Mouse (Mus musculus) CD4-positive, CD25-positive, alpha-beta regulatory T cell, adult 2 months (primary cell): ENCODE measurements around the gene Gm35549.
A peak's percentile ranks its signal among the peaks of the same experiment; 100 is the strongest.
"Not testable (repeated sequence)": the region's sequence is repeated elsewhere in the genome, so short reads cannot be mapped to it uniquely, and the experiment has no call there.

Experiments used
- DNase-seq: peaks from one replicate; pipeline ENCODE4 v3.0.0-alpha.2; 2012; ENCODE audit warnings: low read depth, low spot score

The Gm35549 gene

DNA sequence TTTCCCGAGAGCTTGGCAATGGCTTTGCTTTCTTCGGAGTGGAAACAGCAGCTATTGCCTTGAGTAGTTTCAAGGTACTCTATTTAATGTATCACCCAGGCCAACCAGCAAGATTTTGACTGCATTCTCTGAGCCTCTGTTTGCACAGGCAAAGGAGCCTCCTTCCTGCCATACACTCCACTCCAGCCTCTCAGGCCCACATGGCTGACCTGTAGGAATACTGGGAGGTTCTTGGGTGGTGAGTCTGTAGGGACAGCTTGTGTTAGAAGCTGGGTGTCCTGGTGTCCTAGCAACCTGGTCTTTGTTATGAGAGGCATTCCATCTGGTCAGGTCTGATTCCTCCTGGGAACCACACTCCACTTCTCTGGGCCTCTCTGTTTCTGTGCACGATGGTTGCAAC, at the start of gene Gm35549:
Gm35549 (minus strand) TSS at position 276 of the 400 bp plus-strand sequence.
- no peak for DNase-seq

DNA sequence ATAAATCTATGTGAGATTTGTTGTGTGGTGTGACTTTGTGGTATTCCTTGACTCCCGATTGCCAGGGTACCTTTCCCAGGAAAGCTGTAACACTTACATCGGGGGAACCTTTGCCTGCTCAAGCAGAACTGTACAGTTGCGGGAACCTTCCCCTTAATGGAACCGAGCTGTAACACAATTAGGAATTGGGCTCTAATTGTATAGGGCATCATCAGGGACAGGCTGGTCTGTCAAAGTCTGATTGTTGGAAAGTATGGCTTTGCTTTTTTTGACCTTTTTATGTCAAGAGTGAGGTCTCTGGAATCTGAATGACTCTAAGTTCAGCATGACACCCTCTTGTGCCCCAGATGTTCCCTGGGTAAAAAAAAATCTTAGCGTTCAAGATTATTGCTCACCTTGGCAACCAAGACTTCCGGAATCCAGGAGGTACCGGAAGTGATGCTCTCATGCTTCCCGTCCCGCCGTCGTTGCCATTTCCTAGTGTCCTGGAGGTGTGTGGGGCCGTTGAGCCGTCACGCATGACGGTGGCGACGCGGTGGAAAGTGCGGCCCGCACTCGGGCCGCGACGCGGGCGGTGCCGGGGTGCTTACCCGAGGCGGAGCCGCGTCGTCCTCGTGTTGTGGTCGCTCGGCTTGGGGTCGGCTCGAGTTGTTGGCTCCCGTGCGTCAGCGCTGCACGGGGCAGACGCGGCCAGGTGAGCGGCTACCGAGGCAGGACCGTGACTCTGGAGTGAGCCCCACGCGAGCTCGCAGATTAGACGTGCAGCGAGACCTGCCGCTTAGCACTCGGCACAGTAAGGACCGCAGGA, 42.7 kb upstream of the Gm35549 start:
- peak; percentile 89 for DNase-seq

GRCm38 (mm10) chr9:122885385-122885784, 41.5 kb upstream of the Gm35549 start, which contains the start of gene Zkscan7:
Zkscan7 (plus strand) TSS chr9:122885685.
- no peak for DNase-seq

DNA sequence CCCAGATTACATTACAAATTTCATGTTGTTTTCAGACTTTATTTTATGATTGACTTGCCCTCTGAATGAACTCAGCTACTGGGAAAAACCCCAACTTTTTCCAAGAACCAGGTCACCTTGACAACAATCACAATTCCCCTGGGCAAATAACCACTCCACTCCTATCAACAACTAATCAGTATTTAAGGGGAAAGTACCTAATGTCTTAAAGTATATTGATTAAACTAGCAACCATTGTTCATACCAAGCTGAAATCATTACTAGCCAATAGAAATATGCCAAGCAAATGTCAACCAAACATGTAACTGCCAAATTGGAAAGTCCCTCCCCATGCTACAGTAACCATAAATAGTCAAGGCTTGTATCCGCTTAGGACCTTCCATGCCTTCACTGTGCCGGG, 31.3 kb upstream of the Gm35549 start:
- DNase-seq, result peak; percentile 27

DNA sequence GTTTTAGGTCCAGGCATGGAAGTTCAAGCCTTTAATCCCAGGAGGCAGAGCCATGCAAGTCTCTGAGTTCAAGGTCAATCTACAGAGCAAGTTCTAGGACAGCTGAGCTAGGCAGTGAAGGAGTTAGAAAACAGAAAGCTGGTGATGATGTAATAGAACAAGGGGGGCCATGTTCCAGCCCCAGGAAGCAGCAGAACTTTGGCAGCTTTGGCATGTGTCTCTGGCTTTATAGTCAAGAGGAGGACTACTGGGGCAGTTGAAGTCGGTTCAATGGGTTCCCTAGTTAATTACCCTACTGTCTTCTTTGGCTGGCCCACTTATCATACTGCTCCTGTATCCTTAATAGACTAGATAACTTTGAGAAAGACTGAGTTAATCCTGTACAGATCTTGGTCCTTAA, 30.8 kb upstream of the Gm35549 start:
- DNase-seq, result no peak

GRCm38 (mm10) chr9:122872595-122872994, 28.8 kb upstream of the Gm35549 start:
- DNase-seq, result no peak

DNA sequence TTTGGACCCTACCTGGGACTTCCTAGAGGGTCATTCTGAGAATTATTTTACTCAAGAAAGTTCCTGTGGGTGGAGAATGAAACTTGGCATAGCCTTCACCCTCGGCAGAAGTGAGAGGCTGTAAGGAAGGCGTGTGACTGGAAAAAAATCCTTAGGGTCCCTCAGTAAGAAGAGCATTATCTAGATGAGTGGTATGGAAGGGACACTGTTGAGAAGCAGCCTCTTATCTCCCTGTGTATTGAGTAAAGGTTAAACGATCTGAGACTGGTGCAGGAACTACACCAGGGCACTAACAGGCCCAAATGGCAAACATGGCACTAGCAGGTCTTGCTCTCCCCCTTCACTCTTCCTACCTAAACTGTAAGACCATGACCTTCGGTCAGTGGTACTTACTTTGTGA, 22.4 kb upstream of the Gm35549 start:
- DNase-seq, result no peak

DNA sequence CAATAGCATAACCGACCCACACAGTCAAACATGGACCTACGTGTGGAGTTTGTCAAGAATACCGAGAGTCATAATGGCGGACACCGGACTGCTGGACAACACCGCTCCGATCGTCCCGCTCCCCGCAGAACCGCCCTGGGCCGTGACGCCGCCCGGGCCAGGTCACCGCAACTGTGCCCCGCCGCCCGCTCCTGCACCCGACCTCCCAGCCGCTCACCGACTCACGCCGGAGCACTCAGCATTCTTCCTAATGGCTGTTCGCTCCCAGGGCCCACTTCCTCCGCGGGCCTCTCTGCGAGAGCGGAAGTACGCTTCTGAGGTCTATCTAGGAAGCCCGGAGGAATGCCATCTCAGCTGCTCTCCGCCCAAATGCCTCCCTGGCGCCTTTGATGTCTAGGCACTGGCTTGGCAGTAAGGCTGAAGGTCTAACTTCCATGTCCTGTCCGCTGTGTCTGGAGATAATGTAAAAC, 21.9 kb upstream of the Gm35549 start, which contains the start of gene Zfp445:
Zfp445 (minus strand) TSS at position 310 of the 470 bp plus-strand sequence.
- DNase-seq, result peak; percentile 92

GRCm38 (mm10) chr9:122864848-122865247, 21.0 kb upstream of the Gm35549 start:
- DNase-seq, result peak; percentile 7

DNA sequence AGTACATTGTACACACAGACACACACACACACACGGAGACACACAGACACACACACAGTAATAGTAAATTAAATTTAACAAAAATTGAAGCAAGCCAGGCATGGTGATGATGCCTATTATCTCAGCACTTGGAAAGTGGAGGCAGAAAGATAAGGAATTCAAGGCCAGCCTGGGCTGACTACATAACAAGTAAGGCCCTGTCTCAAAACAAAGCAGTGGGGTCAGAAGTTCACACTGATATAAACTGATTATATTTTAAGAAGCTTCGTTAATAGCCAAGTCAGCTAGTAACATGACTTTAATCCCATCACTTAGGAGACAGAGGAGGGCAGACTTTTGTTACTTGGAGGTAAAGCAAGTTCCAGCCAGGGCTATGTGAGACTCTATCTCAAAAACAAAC, 19.9 kb upstream of the Gm35549 start:
- DNase-seq, result no peak

DNA sequence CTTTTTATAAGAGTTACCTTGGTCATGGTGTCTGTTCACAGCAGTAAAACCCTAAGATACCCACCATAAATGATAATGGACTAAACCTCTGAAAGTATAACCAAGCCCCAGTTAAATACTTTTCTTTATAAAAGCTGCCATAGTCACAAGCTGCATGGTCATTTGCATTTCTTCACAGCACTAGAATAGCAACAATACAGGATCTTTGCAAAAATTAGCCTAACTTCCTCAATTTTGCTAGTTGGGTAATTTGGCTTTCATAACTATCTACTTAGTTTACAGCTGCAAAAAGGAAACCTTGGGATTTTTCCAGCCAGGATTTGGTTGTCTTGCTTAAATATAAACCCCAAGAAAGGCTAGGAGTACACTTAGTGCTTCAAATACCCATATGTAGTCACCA, 16.9 kb upstream of the Gm35549 start:
- DNase-seq, result no peak

DNA sequence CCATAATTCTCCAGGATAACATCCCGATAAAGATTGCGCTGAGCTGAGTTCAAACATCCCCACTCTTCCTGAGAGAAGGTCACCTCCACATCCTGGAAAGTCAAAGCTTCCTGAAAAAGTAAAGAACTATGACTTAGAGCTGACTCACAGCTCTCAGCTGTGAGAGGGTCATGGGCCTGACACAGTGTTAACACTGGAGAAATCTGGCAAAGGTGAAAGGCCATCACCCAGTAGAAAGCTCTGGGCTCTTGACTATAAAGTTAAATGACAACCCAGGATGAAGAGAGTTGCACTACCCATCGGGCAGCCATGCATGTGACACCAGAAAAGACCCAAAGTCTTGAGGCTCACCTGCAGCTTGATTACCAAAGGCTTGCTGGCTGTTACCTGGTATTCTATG, 12.9 kb upstream of the Gm35549 start:
- DNase-seq, result no peak

- no peak for DNase-seq
These were observed 11.8 kb upstream of the Gm35549 start for GRCm38 (mm10) chr9:122855617-122856016.

- not testable (repeated sequence) for DNase-seq
These were observed 11.3 kb upstream of the Gm35549 start for GRCm38 (mm10) chr9:122855141-122855540.

GRCm38 (mm10) chr9:122854526-122854925, 10.7 kb upstream of the Gm35549 start:
- DNase-seq, result no peak

GRCm38 (mm10) chr9:122847811-122848311, 4.0 kb upstream of the Gm35549 start:
- DNase-seq, result not testable (repeated sequence)

GRCm38 (mm10) chr9:122846156-122846555, 2.3 kb upstream of the Gm35549 start:
- DNase-seq, result no peak

- no peak for DNase-seq
These were observed 1.8 kb upstream of the Gm35549 start for GRCm38 (mm10) chr9:122845621-122846020.

- DNase-seq, result peak; percentile 8
These were observed 6.2 kb downstream of the Gm35549 start for GRCm38 (mm10) chr9:122837680-122838079.

DNA sequence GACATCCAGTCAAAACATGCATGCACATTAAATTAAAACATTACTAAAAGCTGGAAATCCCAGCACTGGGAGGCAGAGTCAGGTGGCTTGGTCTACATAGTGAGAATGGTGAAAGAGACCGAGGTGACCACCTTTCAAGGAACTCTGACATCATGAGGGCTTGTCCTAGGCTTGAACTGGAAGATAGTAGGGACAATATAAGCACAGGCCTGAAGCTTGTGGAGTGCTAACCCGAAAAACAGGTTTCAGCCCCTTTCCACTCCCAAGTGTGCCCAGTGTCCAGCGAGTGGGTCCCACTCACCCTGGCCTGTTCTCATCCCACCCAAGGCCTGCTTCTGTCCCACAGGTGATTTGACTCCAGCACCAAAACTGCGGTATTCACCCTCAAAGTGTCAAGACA, 6.6 kb downstream of the Gm35549 start:
- no peak for DNase-seq

GRCm38 (mm10) chr9:122836790-122837189, 7.0 kb downstream of the Gm35549 start:
- DNase-seq, result no peak

DNA sequence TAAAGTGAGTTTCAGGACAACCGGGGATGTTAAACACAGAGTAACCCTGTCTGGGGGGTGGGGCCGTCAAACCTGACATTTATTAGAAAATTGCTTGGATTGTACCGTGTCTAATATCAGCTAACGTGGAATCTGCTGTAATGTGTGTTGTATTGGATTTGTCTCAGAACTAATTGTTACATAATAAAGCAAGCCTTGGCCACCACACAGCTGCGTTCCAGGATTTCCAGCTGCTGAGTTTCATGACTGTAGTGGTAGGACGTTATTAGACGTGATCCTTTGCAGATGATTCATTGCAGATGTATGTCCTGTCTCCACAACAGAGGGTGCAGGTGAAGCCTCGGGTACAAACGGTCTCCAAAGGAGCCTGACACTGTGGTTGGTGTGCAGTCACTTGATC, 7.7 kb downstream of the Gm35549 start:
- DNase-seq, result no peak

GRCm38 (mm10) chr9:122829826-122830380, 13.9 kb downstream of the Gm35549 start:
- no peak for DNase-seq
